Mouse (Mus musculus) left cerebral cortex, adult 18-20 months (tissue): ENCODE measurements around the gene Fbxl5. TPM values are rescaled to one million over a fixed set of nuclear protein-coding genes. Genes with fewer than 3 reads are reported as not detected.

Source experiments
- total RNA-seq, 2 experiments: library from RNA; stranded (reverse); gene quantifications; 2 replicates each; pipeline ENCODE4 v1.2.3; 2021

Fbxl5 gene
- total RNA-seq, 2 experiments from 2014 or later: 87.5 to 93.3 TPM

Other genes starting within 250 kb of the Fbxl5 start
- gene Cc2d2a, start 159.3 kb downstream of the Fbxl5 start, total RNA-seq: 10 to 100 TPM; 14.1 to 19.3 TPM
- not detected for gene Bst1, start 2.8 kb downstream of the Fbxl5 start, total RNA-seq
- gene Cd38, start 46.9 kb upstream of the Fbxl5 start, total RNA-seq: 1 to 10 TPM in 1 of 2 experiments, under 1 TPM in 1; 0.63 to 1.3 TPM
- 10 to 100 TPM in 1 of 2 experiments, 1 to 10 TPM in 1; 9.1 to 11.9 TPM for gene Gm7879, start 91.5 kb upstream of the Fbxl5 start, total RNA-seq
- 1 to 10 TPM; 3.9 to 4.2 TPM for gene Fgfbp1, start 160.1 kb upstream of the Fbxl5 start, total RNA-seq